Mouse (Mus musculus) bone marrow macrophage, adult 2 months (primary cell): Measurements from ENCODE around the gene 1700020D05Rik.

Source experiments
- CTCF ChIP-seq: IDR thresholded peaks from 2 replicates; pipeline ENCODE4 v1.5.1; 2012; ENCODE audit warnings: low read depth, mild to moderate bottlenecking, low read length, moderate library complexity
- POLR2A ChIP-seq: IDR thresholded peaks from 2 replicates; pipeline ENCODE4 v1.6.1; 2012; ENCODE audit warnings: mild to moderate bottlenecking, low read depth, low read length, borderline replicate concordance

- TF ChIP-seq CTCF (no peak), POLR2A (no peak)
These were observed 40.4 kb upstream of the 1700020D05Rik start for GRCm38 (mm10) chr19:5544031-5544430.
